In genomic region chr16:73728297-73728696, GRCm38 (mm10) we compare ENCODE assay signal across 14 mouse cellular contexts.
"Had no signal": no experiment of that assay in that cellular context is flagged by ENCODE, and none has a peak within 500 bp of the region (broad histone marks: within the 10 kb centered on the region; RNA-seq: fewer than 3 reads in every experiment).

No protein-coding gene starts in this region.

- H3K4me3 ChIP-seq: liver, embryonic 13.5 days; lung, embryonic 15.5 days; megakaryocyte, embryonic 14.5 days; neural tube, embryonic 12.5 days had no signal

- H3K27me3 ChIP-seq: liver, embryonic 13.5 days; lung, embryonic 15.5 days; megakaryocyte, embryonic 14.5 days; neural tube, embryonic 12.5 days had no signal

- DNase-seq: kidney, postnatal 10 days; left cerebral cortex, postnatal 4 days; liver; liver, embryonic 13.5 days; liver, postnatal 0 days; lung, postnatal 14 days; midbrain, embryonic 14.5 days; thymus, adult 18-20 months; thymus, postnatal 14 days had no signal

- H3K4me1 ChIP-seq: liver, embryonic 13.5 days; lung, embryonic 15.5 days; megakaryocyte, embryonic 14.5 days; neural tube, embryonic 12.5 days had no signal

- H3K4me2 ChIP-seq: liver, embryonic 13.5 days; lung, embryonic 15.5 days; neural tube, embryonic 12.5 days had no signal

- H3K9me3 ChIP-seq: liver, embryonic 13.5 days; lung, embryonic 15.5 days; megakaryocyte, embryonic 14.5 days; neural tube, embryonic 12.5 days had no signal

- H3K9ac ChIP-seq: liver, embryonic 13.5 days; liver, postnatal 0 days; lung, embryonic 15.5 days; neural tube, embryonic 12.5 days had no signal

- H3K27ac ChIP-seq: liver, embryonic 13.5 days; lung, embryonic 15.5 days; macrophage; neural tube, embryonic 12.5 days had no signal

- H3K36me3 ChIP-seq: liver, embryonic 13.5 days; lung, embryonic 15.5 days; neural tube, embryonic 12.5 days had no signal

- ATAC-seq: intestine, postnatal 0 days; liver, postnatal 0 days had no signal
